ENCODE assay signal across 26 mouse cellular contexts in genomic region chr3:59351768-59352167, GRCm38 (mm10). TPM values are rescaled to one million over a fixed set of nuclear protein-coding genes. Genes with fewer than 3 reads are reported as not detected.
DNase-seq lines count a peak whose midpoint lies in the region; ATAC-seq lines count a peak whose summit lies in the region.
"Had no signal": no experiment of that assay in that cellular context is flagged by ENCODE, and none has a peak within 500 bp of the region (broad histone marks: within the 10 kb centered on the region; RNA-seq: fewer than 3 reads in every experiment).

No protein-coding gene starts in this region.

- H3K4me3 ChIP-seq in neural tube, embryonic 15.5 days (replicated peaks): no peak overlapping the region
- H3K4me3 ChIP-seq: embryonic facial prominence, embryonic 10.5 days; embryonic facial prominence, embryonic 12.5 days; erythroblast, embryonic 14.5 days; forebrain, embryonic 10.5 days; forebrain, embryonic 12.5 days had no signal

- H3K9me3 ChIP-seq in neural tube, embryonic 15.5 days (replicated peaks): no peaks in the 10 kb centered on the region
- H3K9me3 ChIP-seq: embryonic facial prominence, embryonic 10.5 days; embryonic facial prominence, embryonic 12.5 days; forebrain, embryonic 10.5 days; forebrain, embryonic 12.5 days; G1E had no signal

- no peaks in the 10 kb centered on the region for H3K27me3 ChIP-seq in neural tube, embryonic 15.5 days (replicated peaks)
- H3K27me3 ChIP-seq: CH12.LX; embryonic facial prominence, embryonic 12.5 days; forebrain, embryonic 12.5 days had no signal

- no peak for DNase-seq in Muller cell, postnatal 12 days (ENCODE audit: inconsistent ontology term)
- no peak for DNase-seq in kidney, postnatal 4 days
- DNase-seq: adrenal gland, adult 2 months; adrenal gland, postnatal 10 days; adrenal gland, postnatal 25 days; B cell, adult 2 months; cerebellum, adult 11 months; cerebellum, adult 18-20 months; cerebellum, adult 8-10 months; cerebellum, adult 9-11 months; cerebellum, postnatal 14 days; cerebellum, postnatal 36 days had no signal

- H3K4me2 ChIP-seq in neural tube, embryonic 15.5 days: no peak overlapping the region
- H3K4me2 ChIP-seq: embryonic facial prominence, embryonic 12.5 days; forebrain, embryonic 12.5 days had no signal

- no peaks in the 10 kb centered on the region for H3K36me3 ChIP-seq in neural tube, embryonic 15.5 days
- H3K36me3 ChIP-seq: embryonic facial prominence, embryonic 10.5 days; embryonic facial prominence, embryonic 12.5 days; forebrain, embryonic 10.5 days; forebrain, embryonic 12.5 days; G1E had no signal

- no peaks in the 10 kb centered on the region for H3K4me1 ChIP-seq in neural tube, embryonic 15.5 days
- H3K4me1 ChIP-seq: embryonic facial prominence, embryonic 10.5 days; embryonic facial prominence, embryonic 12.5 days; forebrain, embryonic 10.5 days; forebrain, embryonic 12.5 days had no signal

- ATAC-seq in common myeloid progenitor, adult 5-6 weeks (replicated peaks; ENCODE audit: low read depth, poor library complexity, severe bottlenecking): peak; percentile 90
- ATAC-seq in granulocyte monocyte progenitor cell, adult 5-6 weeks (replicated peaks; ENCODE audit: poor library complexity, severe bottlenecking): peak; percentile 99
- peak; percentile 100 for ATAC-seq in megakaryocyte progenitor cell, adult 5-6 weeks (replicated peaks; ENCODE audit: poor library complexity)
- no peak for ATAC-seq in neural tube, embryonic 15.5 days (ENCODE audit: low FRiP score)
- ATAC-seq: CD4-positive, CD25-positive, alpha-beta regulatory T cell, adult 4 months; forebrain, embryonic 14.5 days; forebrain, embryonic 16.5 days had no signal

- no peak overlapping the region for H3K27ac ChIP-seq in neural tube, embryonic 15.5 days (replicated peaks)
- H3K27ac ChIP-seq: embryonic facial prominence, embryonic 10.5 days; embryonic facial prominence, embryonic 12.5 days; forebrain, embryonic 10.5 days; forebrain, embryonic 12.5 days had no signal

- no peak overlapping the region for H3K9ac ChIP-seq in neural tube, embryonic 15.5 days (replicated peaks)
- H3K9ac ChIP-seq: embryonic facial prominence, embryonic 12.5 days; forebrain, embryonic 12.5 days had no signal

RNA-seq across cellular contexts. Expression of gene Igsf10, which starts 7.6 kb away (rescaled TPM):
- 0.41 TPM in 1 of 2 replicates, not detected in the other for total RNA-seq in common myeloid progenitor, adult 5-6 weeks (2017)
- not detected in 2 replicates for total RNA-seq in granulocyte monocyte progenitor cell, adult 5-6 weeks (2014; fragmentation: Nextera tagmentation)
- not detected in 2 replicates for total RNA-seq in granulocyte monocyte progenitor cell, adult 5-6 weeks (2017)
- 0.02 and 0.07 TPM in 2 replicates for total RNA-seq in megakaryocyte progenitor cell, adult 5-6 weeks (2015)
- 0.03 and 0.04 TPM in 2 replicates for total RNA-seq in megakaryocyte progenitor cell, adult 5-6 weeks (2017)
- 3.0 and 4.3 TPM in 2 replicates for polyA plus RNA-seq in neural tube, embryonic 15.5 days (2015; fragmentation: Nextera tagmentation; extraction: Ambion mirVana)
- total RNA-seq: CH12.LX had no signal
- polyA plus RNA-seq: CD4-positive, CD25-positive, alpha-beta regulatory T cell, adult 4 months; erythroblast, embryonic 14.5 days; G1E had no signal
